Mouse (Mus musculus) bone marrow macrophage, adult 2 months (primary cell): ENCODE results near the gene Tgfbr3. TPM values are rescaled to one million over a fixed set of nuclear protein-coding genes. Genes with fewer than 3 reads are reported as not detected.

Experiments used
- H3K27ac ChIP-seq: 2 replicates; pipeline ENCODE4 v1.5.1; 2012; ENCODE audit warnings: low read depth, low read length; ENCODE audit not compliant: insufficient read depth
- H3K4me1 ChIP-seq: 2 replicates; pipeline ENCODE4 v1.6.1; 2012; ENCODE audit warnings: low read length; ENCODE audit not compliant: control insufficient read depth, insufficient read depth
- H3K4me3 ChIP-seq: 2 replicates; pipeline ENCODE4 v1.5.1; 2012; ENCODE audit warnings: mild to moderate bottlenecking, low read length, moderate library complexity; ENCODE audit not compliant: insufficient read depth
- CTCF ChIP-seq: IDR thresholded peaks from 2 replicates; pipeline ENCODE4 v1.5.1; 2012; ENCODE audit warnings: low read depth, mild to moderate bottlenecking, low read length, moderate library complexity
- POLR2A ChIP-seq: IDR thresholded peaks from 2 replicates; pipeline ENCODE4 v1.6.1; 2012; ENCODE audit warnings: mild to moderate bottlenecking, low read depth, low read length, borderline replicate concordance
- polyA plus RNA-seq: library from polyadenylated mRNA; stranded (reverse); fragments of >200 nt; gene quantifications from 2 replicates; pipeline ENCODE4 v1.2.4, GENCODE M21; 2012; ENCODE audit not compliant: missing spikeins, insufficient read depth, insufficient read length

Tgfbr3 gene
- polyA plus RNA-seq, 1 experiment, result 1.1 TPM

DNA sequence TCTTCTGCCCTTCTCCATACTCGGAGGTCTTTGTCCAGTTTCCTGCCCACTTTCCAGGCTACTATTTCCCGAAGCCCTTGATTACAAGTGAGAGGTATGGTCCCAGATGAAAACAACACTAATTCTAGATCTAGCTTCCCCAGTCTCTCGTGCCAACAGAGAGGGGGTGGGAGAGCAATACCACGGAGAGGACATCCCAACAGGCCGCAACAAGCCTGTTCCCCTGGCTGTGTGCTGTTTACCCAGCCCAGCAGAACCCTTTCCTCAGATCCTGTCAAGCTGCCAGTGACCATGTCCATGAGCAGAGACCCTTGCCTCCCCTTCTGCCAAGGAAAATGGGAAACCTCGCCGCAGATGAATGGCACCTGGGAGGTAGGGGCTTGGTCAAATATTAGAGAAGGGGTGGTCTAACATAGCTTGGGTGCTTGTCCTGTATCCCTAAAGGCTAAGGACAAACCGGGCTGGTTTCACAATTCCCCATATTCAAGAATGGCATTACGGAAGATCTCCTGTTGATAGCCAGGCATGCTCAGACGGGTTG, 77.5 kb downstream of the Tgfbr3 start:
- Histone ChIP-seq H3K4me1 (no peaks in the 10 kb centered on the region), H3K4me3 (no peak overlapping the region), H3K27ac (no peak overlapping the region)
- TF ChIP-seq POLR2A (no peak), CTCF (no peak)

DNA sequence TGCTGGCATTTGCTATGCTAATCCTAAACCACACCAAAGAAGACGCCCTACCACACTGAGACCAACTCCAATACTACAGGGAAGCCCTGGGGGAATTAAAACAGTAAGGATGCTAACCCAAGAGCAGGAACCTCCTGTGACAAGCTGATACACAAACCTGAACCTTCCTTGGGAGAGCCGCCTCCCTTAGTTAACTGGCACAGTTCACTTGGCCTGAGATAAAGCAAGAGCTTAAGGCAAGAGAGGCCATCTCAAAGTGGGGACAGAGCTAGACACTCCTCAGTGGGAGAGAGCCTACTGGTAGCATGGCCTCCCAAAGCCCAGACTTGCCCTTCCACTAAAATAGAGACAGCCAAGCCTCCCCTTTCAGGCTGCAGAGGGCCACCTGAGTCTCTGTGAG, 79.4 kb downstream of the Tgfbr3 start:
- no peaks in the 10 kb centered on the region for H3K4me1 ChIP-seq
- no peak overlapping the region for H3K4me3 ChIP-seq
- TF ChIP-seq CTCF (no peak), POLR2A (no peak)
- no peak overlapping the region for H3K27ac ChIP-seq

DNA sequence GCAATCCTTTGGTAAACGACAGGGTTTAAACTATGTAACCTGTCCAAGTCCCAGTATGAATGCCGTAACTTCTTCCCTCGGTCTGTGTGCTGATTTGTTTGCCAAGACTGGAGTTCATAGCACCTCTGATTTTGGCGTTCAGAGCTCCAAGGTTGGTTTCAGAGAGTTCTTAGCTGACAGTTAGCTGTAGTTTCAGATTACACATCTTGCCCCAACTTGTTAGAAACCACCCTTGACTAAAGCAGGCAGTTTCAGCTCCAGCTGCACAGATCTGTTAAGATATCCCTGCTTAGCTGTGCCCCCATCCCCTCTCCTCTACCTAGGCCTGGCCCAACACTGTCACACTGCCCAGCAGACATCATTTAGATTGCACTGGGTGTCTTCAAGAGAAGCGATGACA, 81.5 kb downstream of the Tgfbr3 start:
- H3K4me3 ChIP-seq, result no peak overlapping the region

DNA sequence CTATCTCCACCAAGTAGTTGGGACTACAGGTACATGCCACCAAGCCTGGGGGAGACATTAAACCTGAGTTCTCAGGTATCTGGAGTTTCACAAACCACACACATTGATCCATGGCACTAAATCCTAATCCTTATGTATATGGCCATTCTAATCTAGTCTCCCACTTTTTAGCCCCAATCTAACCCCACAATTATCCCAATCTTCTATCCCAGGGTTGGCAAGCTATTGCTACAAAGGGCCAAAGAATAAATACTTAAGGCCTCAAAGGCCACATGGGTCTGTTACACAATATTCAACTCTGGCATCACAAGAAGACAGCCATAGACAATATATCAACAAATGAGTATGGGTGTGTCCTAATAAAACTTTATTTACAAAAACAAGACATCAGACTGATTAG, 85.1 kb downstream of the Tgfbr3 start:
- no peak for TF ChIP-seq CTCF
- no peak for TF ChIP-seq POLR2A
- Histone ChIP-seq H3K4me3 (no peak overlapping the region), H3K4me1 (peaks cover 6% of the 10 kb centered on the region), H3K27ac (no peak overlapping the region)

More for the DNA sequence above, 81.5 kb downstream of the Tgfbr3 start:
- Histone ChIP-seq H3K4me1 (no peaks in the 10 kb centered on the region), H3K27ac (no peak overlapping the region)
- TF ChIP-seq CTCF, result no peak
- no peak for TF ChIP-seq POLR2A

DNA sequence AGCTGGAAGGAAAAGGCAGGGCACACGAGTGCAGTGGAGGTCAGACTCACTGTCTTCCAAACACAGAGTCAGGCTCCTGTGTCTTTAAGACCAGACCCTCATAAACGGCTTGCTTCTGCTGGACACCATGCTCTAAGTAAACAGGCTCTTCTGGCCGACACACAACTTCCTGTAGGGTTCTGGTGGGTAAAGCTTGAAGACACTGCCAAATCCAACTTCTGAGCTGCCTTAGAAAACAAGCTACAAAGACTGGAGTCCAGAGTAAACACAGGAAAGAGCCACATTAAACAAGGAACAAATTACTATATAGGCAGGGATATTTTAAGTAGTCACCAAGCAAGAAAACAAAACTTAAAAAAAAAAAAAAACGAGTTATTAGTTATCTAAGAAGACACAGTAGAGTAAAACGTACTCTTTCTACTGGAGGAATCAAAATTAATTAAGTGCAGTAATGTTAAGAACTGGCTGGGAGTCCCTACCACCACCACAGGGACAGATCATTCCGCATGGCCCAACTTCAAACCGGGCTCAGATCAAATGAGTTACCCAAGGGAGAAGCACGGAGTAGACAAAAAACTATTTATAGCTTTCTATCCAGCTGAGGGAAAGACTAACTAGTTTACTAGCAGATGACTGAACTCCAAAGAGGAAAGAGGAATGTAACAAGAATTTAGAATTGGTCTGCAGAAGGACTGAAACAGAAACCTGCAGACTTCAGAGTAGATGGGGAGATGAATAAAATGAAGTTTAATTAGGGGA, 86.4 kb downstream of the Tgfbr3 start:
- Histone ChIP-seq H3K27ac (no peak overlapping the region), H3K4me3 (no peak overlapping the region), H3K4me1 (peaks cover 6% of the 10 kb centered on the region)
- TF ChIP-seq POLR2A (no peak), CTCF (no peak)

DNA sequence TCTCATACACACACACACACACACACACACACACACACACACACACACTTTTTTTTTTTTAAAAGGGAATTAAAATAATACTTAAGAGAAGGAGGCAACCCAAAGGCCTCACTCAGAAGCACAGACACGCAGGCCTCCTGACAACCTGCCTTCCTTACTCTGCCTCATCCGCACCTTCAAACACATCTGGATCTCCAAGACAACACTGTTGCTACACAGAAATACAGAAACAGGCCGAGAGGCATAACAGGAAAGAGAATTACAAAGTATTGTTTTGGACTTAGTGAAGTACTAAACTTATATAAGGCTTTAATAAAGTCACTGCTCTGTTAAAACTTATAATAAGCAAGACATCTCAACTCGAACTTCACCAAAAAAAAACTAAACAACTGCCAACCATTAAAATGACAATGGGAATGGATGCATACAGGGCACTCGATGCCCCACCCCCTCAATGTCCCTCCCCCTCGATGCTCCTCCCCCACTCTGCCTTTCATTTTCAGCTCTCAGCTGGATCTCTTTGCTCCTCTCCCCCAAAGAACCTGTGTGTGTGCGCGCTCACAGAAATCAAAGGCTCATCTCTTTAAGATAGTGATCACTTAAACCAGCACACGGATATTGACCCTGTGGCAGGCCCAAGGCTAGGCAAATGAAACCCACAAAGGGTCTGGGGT, 87.8 kb downstream of the Tgfbr3 start:
- TF ChIP-seq POLR2A (no peak), CTCF (no peak)
- Histone ChIP-seq H3K27ac (no peak overlapping the region), H3K4me3 (no peak overlapping the region), H3K4me1 (peaks cover 6% of the 10 kb centered on the region)

DNA sequence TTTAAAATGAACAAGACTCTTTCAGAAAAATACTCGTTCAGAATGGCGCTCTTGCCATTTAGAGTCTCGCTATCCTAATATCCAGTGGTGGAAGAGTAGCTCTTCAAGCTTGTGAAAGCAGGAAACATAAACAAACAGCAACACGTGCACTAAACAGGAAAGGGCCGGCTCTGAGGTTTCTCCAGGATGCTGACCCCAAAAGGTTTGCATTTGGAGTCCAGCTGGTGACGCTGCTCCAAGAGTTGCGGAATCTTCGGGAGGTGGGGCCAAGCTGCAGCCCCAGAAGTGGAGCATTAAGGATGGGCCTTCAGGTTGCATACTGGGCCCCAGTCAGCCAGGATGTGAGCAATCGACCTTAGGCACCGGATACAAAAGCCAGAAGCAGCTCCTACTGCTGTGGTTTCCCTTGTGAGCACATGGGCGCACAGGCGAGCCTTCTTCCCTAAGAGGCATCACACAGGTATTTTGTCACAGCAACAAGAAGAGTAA, 88.5 kb downstream of the Tgfbr3 start:
- no peak for TF ChIP-seq POLR2A
- TF ChIP-seq CTCF, result no peak
- Histone ChIP-seq H3K4me3 (no peak overlapping the region), H3K4me1 (peaks cover 6% of the 10 kb centered on the region), H3K27ac (no peak overlapping the region)

DNA sequence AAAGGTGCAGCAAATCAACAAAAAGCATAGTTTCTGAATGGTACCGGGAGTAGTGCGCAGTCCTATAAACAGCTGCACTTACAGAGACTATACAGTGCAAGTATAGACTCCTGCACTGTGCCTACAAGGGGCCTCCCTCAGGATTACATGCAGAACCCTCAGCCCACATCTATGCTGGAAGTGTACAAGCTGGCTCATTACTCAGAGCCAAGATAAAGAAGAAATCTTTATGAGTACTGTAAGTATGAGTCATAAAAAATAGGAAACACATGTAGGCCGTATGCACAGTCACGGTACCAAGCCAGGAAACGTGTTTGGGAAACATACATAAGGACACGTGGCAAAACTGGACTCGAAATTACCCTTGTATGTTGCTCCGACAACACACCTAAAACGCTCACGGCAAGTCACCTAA, 89.2 kb downstream of the Tgfbr3 start:
- TF ChIP-seq POLR2A (no peak), CTCF (no peak)
- Histone ChIP-seq H3K4me1 (peaks cover 6% of the 10 kb centered on the region), H3K4me3 (no peak overlapping the region), H3K27ac (no peak overlapping the region)

DNA sequence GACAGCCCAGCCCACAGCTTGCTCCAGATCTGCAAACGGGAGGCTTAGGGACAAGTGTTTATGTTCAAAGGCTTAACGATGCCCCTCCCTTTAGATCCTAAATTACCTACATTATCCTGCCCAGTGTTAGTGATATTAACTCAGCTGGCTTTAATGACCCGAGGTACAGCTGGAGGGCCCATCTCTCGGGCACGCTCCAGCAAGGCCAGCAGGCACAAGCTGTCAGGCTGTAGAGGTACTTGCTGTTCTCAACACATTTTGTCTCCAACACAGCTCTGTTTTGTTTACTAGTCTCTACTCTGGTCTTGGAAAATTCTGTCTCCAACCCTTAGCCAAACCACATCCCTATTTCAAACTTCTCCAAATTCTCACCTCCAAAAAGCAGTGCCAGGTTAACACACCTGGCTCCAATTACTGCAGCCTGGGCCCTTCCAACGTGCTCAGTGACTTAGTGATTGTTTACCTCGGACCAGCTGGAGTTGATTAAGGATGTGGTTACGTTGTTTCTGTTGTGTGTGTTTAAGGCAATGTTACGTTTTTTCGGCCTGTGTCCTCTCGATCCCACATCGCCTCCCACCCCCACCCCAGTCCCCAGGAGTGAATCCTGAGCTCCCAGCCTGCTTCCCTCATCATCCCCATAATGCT, 93.6 kb downstream of the Tgfbr3 start:
- Histone ChIP-seq H3K27ac (no peak overlapping the region), H3K4me3 (no peak overlapping the region)

More for the DNA sequence above, 93.6 kb downstream of the Tgfbr3 start:
- peaks cover 6% of the 10 kb centered on the region for H3K4me1 ChIP-seq
- TF ChIP-seq CTCF, result no peak
- no peak for TF ChIP-seq POLR2A
